Mouse (Mus musculus) left cerebral cortex, adult 18-20 months (tissue): Measurements from ENCODE around the gene Hif3a. TPM values are rescaled to one million over a fixed set of nuclear protein-coding genes. Genes with fewer than 3 reads are reported as not detected.
A peak's percentile ranks its signal among the peaks of the same experiment; 100 is the strongest.
"Not testable (repeated sequence)": the region's sequence is repeated elsewhere in the genome, so short reads cannot be mapped to it uniquely, and the experiment has no call there.

Source experiments
- DNase-seq, 2 experiments: peaks; one replicate each; pipeline ENCODE4 v3.0.0; 2021 to 2022; ENCODE audit warnings: low spot score in 2 of 2, mixed read lengths in 1 of 2
- long read RNA-seq, 2 experiments: library from polyadenylated mRNA; stranded (forward); transcript quantifications; one replicate each; pipeline ENCODE4 v2.0.0; 2021
- total RNA-seq, 2 experiments: library from RNA; stranded (reverse); gene quantifications; 2 replicates each; pipeline ENCODE4 v1.2.3; 2021

Hif3a gene
- total RNA-seq: 1 to 10 TPM; 3.1 to 3.2 TPM
- long read RNA-seq, experiment 1, full-length matches to known transcripts: 2 of 6 reads
- long read RNA-seq, experiment 1, partial matches to known transcripts: 0 of 6 reads
- long read RNA-seq, experiment 1, other reads (novel, unspliced or antisense): 4 of 6 reads
- long read RNA-seq, experiment 2, partial matches to known transcripts: 1 of 2 reads
- long read RNA-seq, experiment 2, other reads (novel, unspliced or antisense): 1 of 2 reads

GRCm38 (mm10) chr7:17062389-17062788 is at the start of gene Hif3a:
Gene Hif3a, minus strand, starts transcription at chr7:17062427.
- DNase-seq: peak in 1 of 2 experiments; percentile 53

- not testable (repeated sequence) for DNase-seq
Measured at GRCm38 (mm10) chr7:17101631-17102030, 39.4 kb upstream of the Hif3a start.

GRCm38 (mm10) chr7:17091280-17091679 is 29.1 kb upstream of the Hif3a start:
- DNase-seq: no peak

GRCm38 (mm10) chr7:17090058-17090585 is 27.9 kb upstream of the Hif3a start:
- DNase-seq: no peak

- DNase-seq: no peak
Measured at GRCm38 (mm10) chr7:17087731-17088130, 25.5 kb upstream of the Hif3a start.

DNA sequence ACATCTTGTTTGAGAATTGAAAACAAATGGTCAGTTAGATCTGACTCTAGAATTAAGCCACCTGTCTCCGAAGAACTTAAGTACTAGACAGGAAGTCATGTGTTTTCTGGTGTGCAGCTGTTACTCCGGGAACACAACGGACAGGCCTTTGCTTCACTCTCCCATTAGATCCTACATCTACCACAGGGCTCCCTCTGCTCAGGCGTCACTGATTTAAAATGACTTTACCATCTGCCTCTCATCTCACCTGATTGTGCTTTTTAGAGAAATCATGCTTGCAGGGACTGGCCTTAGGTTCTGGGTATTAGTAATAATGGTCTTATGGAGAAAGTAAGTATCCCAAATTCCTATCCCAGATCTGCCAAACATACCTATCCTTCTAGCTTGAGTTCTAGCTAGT is 20.5 kb upstream of the Hif3a start:
- DNase-seq: no peak

- DNase-seq: no peak
Measured at GRCm38 (mm10) chr7:17078076-17078654, 15.9 kb upstream of the Hif3a start.

DNA sequence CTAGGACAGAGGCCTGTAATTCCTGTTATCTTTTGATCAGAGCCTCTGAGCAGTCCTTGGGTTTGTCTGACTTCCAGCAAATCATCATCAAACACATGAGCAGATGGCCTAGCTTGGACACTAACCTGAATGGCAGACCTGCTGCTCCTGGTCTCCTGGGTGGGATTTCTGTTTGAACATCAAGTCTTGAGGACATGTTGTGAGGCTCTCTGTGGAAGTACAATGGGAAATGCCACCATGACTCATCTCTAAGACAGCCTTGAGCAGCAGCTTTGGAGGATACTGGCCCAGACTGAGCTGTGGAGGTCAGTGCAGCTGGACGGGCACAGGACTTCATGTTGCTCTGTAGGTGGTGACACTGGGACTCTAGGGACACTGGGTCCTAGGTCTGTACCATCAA is 14.3 kb upstream of the Hif3a start:
- no peak for DNase-seq

DNA sequence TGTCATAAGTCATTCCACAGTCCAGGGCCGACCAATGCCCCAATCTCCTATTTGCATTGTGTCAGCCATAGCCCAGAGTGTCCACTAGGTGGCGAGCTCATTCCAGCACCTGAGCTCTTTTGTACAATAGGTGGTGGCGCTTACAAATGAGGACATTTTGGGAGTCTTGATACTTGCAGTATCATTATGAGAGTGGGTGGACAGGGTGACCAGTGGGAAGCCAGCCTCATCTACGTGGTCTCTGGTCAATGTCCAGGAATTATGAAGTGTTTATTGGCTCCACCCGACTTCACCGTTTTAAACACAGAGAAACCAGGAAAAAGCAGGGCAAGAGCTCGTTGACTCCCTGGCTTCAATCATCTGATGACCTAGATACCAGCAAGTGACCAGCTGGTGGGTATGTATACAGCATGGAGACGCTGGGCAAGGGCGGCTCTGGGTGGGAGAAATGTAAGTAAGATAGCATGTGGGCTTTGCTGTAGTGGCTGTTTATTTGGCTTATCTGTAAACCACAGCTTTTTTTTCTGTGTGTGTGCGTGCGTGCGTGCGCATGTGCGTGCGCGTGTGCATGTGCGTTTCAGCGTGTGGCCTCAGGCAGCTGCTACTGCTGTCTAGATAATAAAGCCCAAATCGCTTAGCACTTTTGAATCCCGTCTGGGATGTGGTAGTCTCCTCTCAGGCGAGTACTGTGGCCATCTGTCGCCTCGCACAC is 11.8 kb upstream of the Hif3a start, which contains the start of gene Psg16:
TSS of gene Psg16 (plus strand) at position 137 of the 712 bp plus-strand sequence.
- DNase-seq: peak; percentile 69 to 70

- DNase-seq: no peak
Measured at GRCm38 (mm10) chr7:17073513-17073903, 11.3 kb upstream of the Hif3a start.

DNA sequence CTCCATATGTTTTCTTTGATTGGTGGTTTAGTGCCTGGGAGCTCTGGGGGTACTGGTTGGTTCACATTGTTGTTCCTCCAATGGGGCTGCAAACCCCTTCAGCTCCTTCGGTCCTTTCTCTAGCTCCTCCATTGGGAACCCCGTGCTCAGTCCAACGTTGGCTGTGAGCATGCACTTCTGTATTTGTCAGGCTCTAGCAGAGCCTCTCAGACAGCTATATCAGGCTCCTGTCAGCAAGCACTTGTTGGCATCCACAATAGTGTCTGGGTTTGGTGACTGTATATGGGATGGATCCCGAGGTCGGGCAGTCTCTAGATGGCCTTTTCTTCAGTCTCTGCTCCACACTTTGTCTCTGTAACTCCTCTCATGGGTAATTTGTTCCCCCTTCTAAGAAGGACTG is 5.4 kb upstream of the Hif3a start:
- DNase-seq: not testable (repeated sequence)

DNA sequence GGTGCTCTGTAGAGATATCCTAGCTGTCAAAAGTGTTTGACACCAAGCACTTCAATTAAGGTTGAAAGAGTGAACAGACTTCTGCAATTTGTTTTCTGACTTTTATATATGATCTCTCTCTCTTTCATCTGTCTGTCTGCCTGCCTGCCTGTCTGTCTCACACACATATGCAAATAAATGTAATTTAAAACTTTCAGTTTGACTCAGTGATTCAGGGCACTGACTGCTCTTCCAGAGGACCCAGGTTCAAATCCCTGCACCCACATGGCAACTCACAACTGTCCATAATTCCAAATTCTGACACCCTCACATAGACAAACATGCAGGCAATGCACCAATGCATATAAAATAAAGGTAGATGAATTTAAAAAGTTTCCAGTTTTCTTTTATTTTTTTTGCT is 4.8 kb upstream of the Hif3a start:
- DNase-seq: no peak

DNA sequence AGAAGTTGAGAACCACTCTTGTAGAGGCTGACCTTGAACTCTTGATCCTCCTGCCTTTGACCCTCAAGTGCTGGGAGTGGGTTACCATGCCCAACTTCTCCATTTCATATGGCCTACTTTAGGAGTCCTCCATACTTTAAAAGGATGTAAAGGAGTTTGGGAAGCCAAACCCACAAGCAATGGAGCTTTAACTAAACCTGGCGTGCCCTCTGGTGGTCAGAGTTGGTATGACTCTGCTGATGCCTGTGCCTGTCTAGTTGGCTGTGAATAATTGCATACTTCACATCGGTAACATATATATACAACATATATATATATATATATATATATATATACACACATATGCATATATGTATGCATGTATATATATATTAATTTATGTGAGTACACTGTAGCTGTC is 4.2 kb upstream of the Hif3a start:
- peak; percentile 89 to 97 for DNase-seq

- DNase-seq: no peak
Measured at GRCm38 (mm10) chr7:17065620-17066019, 3.4 kb upstream of the Hif3a start.

- DNase-seq: no peak
Measured at GRCm38 (mm10) chr7:17062845-17063244, 618 bp upstream of the Hif3a start.

DNA sequence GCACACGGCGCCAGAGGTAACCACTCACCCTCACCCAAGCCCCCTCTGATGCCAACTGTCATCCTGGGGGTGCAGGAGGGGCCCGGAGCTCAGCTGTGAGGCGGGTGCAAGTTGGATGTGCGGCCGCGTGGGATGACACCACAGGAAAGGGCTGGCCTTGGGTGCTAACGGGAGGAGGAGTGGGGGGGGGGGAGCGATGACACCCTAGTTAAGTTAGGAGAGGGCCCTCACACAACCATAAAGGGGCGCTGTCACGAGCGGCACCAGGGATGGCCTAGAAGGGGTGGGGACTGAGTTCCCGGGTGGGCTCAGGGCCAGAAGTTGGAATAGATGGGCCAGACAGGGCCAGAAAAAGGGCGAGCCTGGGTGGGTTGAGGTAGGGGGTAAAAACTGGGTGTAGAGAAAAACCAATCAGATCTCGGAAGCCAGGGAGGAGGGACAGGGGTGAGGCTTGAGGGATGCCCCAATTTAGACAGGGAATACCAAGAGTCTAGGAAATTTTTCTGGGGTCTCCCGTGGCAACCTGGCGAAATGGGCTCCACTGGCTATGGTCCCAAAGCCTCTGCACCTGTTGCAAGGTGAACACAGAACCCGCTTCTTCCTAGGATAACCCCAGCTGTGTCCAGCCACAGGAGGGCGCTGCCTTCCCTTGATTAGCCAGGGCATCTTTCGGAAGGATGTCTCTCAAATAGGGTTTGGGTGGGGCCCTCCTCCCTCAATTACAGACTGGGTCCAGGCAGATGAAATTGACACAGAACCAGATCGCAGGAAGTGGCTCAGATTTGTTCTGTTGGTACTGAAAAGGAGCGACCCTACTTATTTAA is 1.2 kb downstream of the Hif3a start:
- DNase-seq: peak; percentile 32 to 53

DNA sequence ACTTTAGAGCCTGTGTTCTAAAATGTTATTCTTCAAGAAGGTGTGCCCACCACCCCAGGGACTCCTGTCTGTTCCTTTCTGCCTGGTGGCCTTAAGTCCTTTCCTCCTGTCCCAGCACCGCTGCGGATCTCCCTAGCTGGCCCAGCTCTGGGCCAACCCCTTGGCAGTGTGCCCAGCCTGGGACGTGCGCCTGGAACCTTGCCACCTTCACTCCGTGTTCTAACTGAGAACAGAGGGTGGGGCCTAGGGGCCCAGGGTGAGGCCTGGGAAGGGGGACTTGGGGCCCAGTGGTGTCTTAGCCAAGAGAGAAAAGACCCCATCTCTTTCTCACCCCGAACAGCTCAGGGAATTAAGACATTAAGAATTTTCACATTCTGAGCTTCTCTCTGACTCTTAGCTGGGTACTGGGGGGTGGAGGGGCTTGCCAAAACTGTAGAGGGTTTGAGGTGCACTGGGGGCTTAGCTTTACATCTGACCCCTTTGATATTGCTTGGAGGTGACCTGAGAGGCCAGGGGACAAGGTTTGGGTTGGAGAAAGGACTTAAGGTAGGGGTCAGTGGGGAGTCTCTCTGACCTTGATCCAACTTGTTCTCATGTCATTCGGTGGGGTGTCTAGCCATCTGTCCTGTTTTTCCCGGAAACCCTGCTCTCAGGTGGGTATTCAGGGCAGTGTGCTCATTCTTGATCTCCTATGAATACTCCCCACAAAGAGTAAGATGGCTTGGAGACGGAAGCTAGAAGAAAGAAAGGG is 2.0 kb downstream of the Hif3a start:
- DNase-seq: peak; percentile 84 to 87

DNA sequence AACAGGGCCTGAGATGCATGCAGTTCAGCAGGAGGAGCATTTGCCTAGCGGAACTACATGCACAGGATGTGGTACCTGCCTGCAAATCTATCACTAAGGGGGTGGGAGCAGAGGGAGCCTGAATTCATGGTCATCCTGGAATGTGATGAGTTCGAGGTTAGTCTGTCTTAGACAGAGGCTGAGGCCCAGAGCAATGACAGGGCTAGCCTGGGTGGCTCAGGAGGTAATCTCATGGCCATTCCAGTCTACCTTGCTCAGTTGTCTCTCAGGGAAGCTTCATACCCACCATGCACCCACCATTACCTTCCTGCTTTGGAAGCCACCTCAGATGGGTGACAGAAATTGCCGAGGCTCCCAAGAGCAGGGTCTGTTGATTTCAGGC is 2.8 kb downstream of the Hif3a start:
- no peak for DNase-seq

GRCm38 (mm10) chr7:17058816-17059462 is 3.3 kb downstream of the Hif3a start:
- no peak for DNase-seq

GRCm38 (mm10) chr7:17058071-17058689 is 4.0 kb downstream of the Hif3a start:
- peak; percentile 70 to 72 for DNase-seq
